Mouse (Mus musculus) midbrain, embryonic 14.5 days (tissue): ENCODE results near the gene Ccsap. TPM values are rescaled to one million over a fixed set of nuclear protein-coding genes. Genes with fewer than 3 reads are reported as not detected.

Experiments
- ATAC-seq: fragments of 200-750 bp; cut with Nextera tagmentation; 2 replicates; pipeline ENCODE4 v1.8.0; 2017; ENCODE audit warnings: moderate number of reproducible peaks, moderate library complexity; ENCODE audit not compliant: low FRiP score, low TSS enrichment
- DNase-seq: peaks from one replicate; pipeline ENCODE4 v3.0.0-alpha.2; 2015
- H3K27ac ChIP-seq: fragments of 300-500 bp; sonication (generic); replicated peaks from 2 replicates; pipeline ENCODE4 v1.5.1; 2014; ENCODE audit warnings: mild to moderate bottlenecking, low read depth, low read length, moderate library complexity
- H3K27me3 ChIP-seq: fragments of 300-500 bp; sonication (generic); 2 replicates; pipeline ENCODE4 v1.6.1; 2014; ENCODE audit warnings: low read length, control low read depth, mixed read lengths; ENCODE audit not compliant: control insufficient read depth, insufficient read depth
- H3K36me3 ChIP-seq: fragments of 300-500 bp; sonication (generic); 2 replicates; pipeline ENCODE4 v1.6.1; 2014; ENCODE audit warnings: low read length, control low read depth; ENCODE audit not compliant: control insufficient read depth, insufficient read depth
- H3K4me1 ChIP-seq: fragments of 300-500 bp; sonication (generic); 2 replicates; pipeline ENCODE4 v1.6.1; 2014; ENCODE audit warnings: mild to moderate bottlenecking, antibody characterized with exemption, low read length, control low read depth; ENCODE audit not compliant: control insufficient read depth, insufficient read depth
- H3K4me2 ChIP-seq: fragments of 300-500 bp; sonication (generic); 2 replicates; pipeline ENCODE4 v1.6.1; 2014; ENCODE audit warnings: mild to moderate bottlenecking, low read length, moderate library complexity
- H3K4me3 ChIP-seq: fragments of 300-500 bp; sonication (generic); replicated peaks from 2 replicates; pipeline ENCODE4 v1.5.1; 2014; ENCODE audit warnings: low read depth, low read length
- H3K9ac ChIP-seq: fragments of 300-500 bp; sonication (generic); replicated peaks from 2 replicates; pipeline ENCODE4 v1.6.1; 2014; ENCODE audit warnings: mild to moderate bottlenecking, low read length, moderate library complexity
- H3K9me3 ChIP-seq: fragments of 300-500 bp; sonication (generic); 2 replicates; pipeline ENCODE4 v1.6.1; 2016; ENCODE audit warnings: low read length, control low read depth, mixed read lengths; ENCODE audit not compliant: control insufficient read depth
- WGBS: fragments of 180-500 bp; shearing (Covaris S2); extraction: QIAGEN DNeasy Blood & Tissue Kit; methylation state at CpG from one replicate; pipeline ENCODE4 v1.1.7; 2014; 5-methylcytosine and 5-hydroxymethylcytosine counted together
- polyA plus RNA-seq: library from polyadenylated mRNA; unstranded; fragments of >200 nt; fragmentation: Nextera tagmentation; extraction: Ambion mirVana; gene quantifications from 2 replicates; pipeline ENCODE4 v1.2.1, GENCODE M21; 2014

The Ccsap gene
- polyA plus RNA-seq, 1 experiment from 2014 or later = 4.5 TPM

- DNase-seq (peak; percentile 70), ATAC-seq (peak; percentile 73)
- Histone ChIP-seq H3K4me2 (peak overlapping the region; percentile 41), H3K27me3 (no peaks in the 10 kb centered on the region; the same call in 1 of the 2 replicates), H3K36me3 (no peaks in the 10 kb centered on the region), H3K9me3 (no peaks in the 10 kb centered on the region), H3K27ac (peak overlapping the region; percentile 75), H3K9ac (peak overlapping the region; percentile 32; the same call in 1 of the 2 replicates), H3K4me1 (peaks cover 13% of the 10 kb centered on the region), H3K4me3 (no peak overlapping the region; the same call in 1 of the 2 replicates)
- WGBS = 4% methylated on average over 14 of the region's 14 CpGs
Observed at GRCm38 (mm10) chr8:123884721-123885565, 24.9 kb upstream of the Ccsap start.

GRCm38 (mm10) chr8:123883094-123883493 lies 23.1 kb upstream of the Ccsap start:
- H3K4me3 ChIP-seq = no peak overlapping the region
- no peak overlapping the region for H3K27ac ChIP-seq
- H3K27me3 ChIP-seq = no peaks in the 10 kb centered on the region; the same call in 1 of the 2 replicates
- H3K36me3 ChIP-seq = no peaks in the 10 kb centered on the region
- H3K9me3 ChIP-seq = no peaks in the 10 kb centered on the region
- WGBS = 76% methylated on average over 4 of the region's 4 CpGs
- ATAC-seq (no peak), DNase-seq (no peak)
- H3K4me1 ChIP-seq = peaks cover 13% of the 10 kb centered on the region
- H3K4me2 ChIP-seq = no peak overlapping the region
- H3K9ac ChIP-seq = no peak overlapping the region

- Histone ChIP-seq H3K9me3 (no peaks in the 10 kb centered on the region), H3K9ac (no peak overlapping the region), H3K4me3 (no peak overlapping the region), H3K4me1 (peaks cover 13% of the 10 kb centered on the region), H3K27me3 (no peaks in the 10 kb centered on the region; the same call in 1 of the 2 replicates), H3K4me2 (no peak overlapping the region), H3K27ac (no peak overlapping the region), H3K36me3 (no peaks in the 10 kb centered on the region)
- ATAC-seq (no peak), DNase-seq (no peak)
- 85% methylated on average over 2 of the region's 2 CpGs for WGBS
Observed at GRCm38 (mm10) chr8:123882412-123882811, 22.4 kb upstream of the Ccsap start.

DNA sequence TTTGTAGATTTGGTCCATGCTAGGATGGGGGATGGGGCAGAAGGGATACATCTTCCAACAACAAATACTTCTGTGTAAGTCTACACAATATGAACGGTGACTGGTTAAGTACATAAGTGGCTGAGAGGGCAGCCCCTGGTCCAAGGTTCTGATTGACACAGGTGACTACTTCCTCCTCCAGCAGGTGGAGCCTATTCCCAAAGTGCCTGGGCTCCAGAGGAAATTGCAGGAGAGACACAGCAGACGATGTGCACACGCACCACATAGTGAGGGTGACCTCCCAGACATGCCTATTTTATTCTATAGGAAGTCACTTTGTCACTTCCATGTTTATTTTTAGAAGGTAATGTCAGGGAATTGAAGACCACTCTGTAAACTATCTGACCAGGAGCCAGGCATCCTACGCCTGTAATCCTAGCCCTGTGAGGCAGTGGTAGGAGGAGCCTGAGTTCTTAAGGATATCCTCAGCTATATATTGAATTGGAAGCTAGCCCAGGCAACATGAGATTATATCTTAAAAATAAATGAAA lies 20.9 kb upstream of the Ccsap start:
- Histone ChIP-seq H3K4me1 (peaks cover 13% of the 10 kb centered on the region), H3K27me3 (no peaks in the 10 kb centered on the region), H3K9ac (no peak overlapping the region), H3K4me3 (no peak overlapping the region), H3K9me3 (no peaks in the 10 kb centered on the region), H3K27ac (no peak overlapping the region), H3K36me3 (no peaks in the 10 kb centered on the region), H3K4me2 (no peak overlapping the region)
- ATAC-seq (no peak), DNase-seq (no peak)
- WGBS = 61% methylated on average over 4 of the region's 4 CpGs

GRCm38 (mm10) chr8:123880271-123880670 lies 20.3 kb upstream of the Ccsap start:
- no peaks in the 10 kb centered on the region for H3K9me3 ChIP-seq
- no peak overlapping the region for H3K4me3 ChIP-seq
- DNase-seq (no peak), ATAC-seq (no peak)
- H3K27me3 ChIP-seq = no peaks in the 10 kb centered on the region
- no peak overlapping the region for H3K27ac ChIP-seq
- 68% methylated on average over 10 of the region's 10 CpGs for WGBS
- H3K36me3 ChIP-seq = no peaks in the 10 kb centered on the region
- peaks cover 12% of the 10 kb centered on the region for H3K4me1 ChIP-seq
- no peak overlapping the region for H3K4me2 ChIP-seq
- H3K9ac ChIP-seq = no peak overlapping the region

DNA sequence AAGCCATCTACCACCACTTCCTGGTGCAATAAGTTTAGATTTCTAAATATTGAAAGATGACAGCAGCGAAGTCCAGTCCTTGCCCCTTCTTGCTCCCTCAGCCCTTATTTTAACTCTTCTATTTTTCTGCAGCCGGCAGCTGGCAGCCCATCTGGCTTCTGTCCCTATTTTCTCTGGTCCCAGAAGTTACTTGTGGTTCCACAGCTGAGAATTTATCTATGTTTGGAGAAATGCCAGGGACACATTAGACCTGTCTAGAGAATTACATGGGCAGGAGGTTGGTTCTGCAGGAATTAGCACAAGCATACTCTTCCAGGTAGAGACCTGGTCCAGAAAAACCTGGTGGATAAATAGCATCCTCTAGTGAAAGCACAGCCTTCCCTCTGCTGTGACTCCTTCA lies 17.9 kb upstream of the Ccsap start:
- H3K27me3 ChIP-seq = no peaks in the 10 kb centered on the region
- no peaks in the 10 kb centered on the region for H3K4me1 ChIP-seq
- ATAC-seq (no peak), DNase-seq (no peak)
- H3K27ac ChIP-seq = no peak overlapping the region
- H3K4me2 ChIP-seq = no peak overlapping the region
- WGBS = 81% methylated on average over 2 of the region's 2 CpGs
- H3K36me3 ChIP-seq = no peaks in the 10 kb centered on the region
- no peaks in the 10 kb centered on the region for H3K9me3 ChIP-seq
- no peak overlapping the region for H3K9ac ChIP-seq
- H3K4me3 ChIP-seq = no peak overlapping the region

GRCm38 (mm10) chr8:123874324-123874723 lies 14.3 kb upstream of the Ccsap start:
- H3K36me3 ChIP-seq = no peaks in the 10 kb centered on the region
- no peak overlapping the region for H3K27ac ChIP-seq
- WGBS = 71% methylated on average over 11 of the region's 11 CpGs
- H3K9ac ChIP-seq = no peak overlapping the region
- no peak overlapping the region for H3K4me2 ChIP-seq
- no peaks in the 10 kb centered on the region for H3K4me1 ChIP-seq
- no peaks in the 10 kb centered on the region for H3K27me3 ChIP-seq
- ATAC-seq (no peak), DNase-seq (no peak)
- no peaks in the 10 kb centered on the region for H3K9me3 ChIP-seq
- H3K4me3 ChIP-seq = no peak overlapping the region

DNA sequence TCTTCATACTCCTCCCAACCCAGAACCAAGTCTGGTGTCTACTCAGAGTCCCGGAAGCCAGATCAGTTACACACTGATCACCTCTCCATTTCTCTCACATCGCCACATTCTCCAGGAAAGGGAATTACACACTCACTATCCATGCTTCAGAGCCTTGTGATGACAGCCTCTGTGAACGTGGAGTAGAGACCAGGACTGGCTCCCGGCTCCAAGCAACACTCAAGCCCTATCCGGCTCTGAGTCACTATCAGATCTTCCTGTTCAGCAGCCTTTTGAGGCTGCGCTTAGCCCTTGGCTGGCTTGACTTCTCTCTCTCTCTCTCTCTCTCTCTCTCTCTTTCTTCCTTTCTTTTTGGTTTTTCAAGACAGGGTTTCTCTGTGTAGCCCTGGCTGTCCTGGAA lies 13.4 kb upstream of the Ccsap start:
- H3K4me3 ChIP-seq = no peak overlapping the region
- ATAC-seq (no peak), DNase-seq (no peak)
- 82% methylated on average over 6 of the region's 6 CpGs for WGBS
- no peak overlapping the region for H3K4me2 ChIP-seq
- H3K27me3 ChIP-seq = no peaks in the 10 kb centered on the region
- no peaks in the 10 kb centered on the region for H3K36me3 ChIP-seq
- H3K9ac ChIP-seq = no peak overlapping the region
- H3K9me3 ChIP-seq = no peaks in the 10 kb centered on the region
- H3K27ac ChIP-seq = no peak overlapping the region
- H3K4me1 ChIP-seq = no peaks in the 10 kb centered on the region

GRCm38 (mm10) chr8:123872048-123872447 lies 12.0 kb upstream of the Ccsap start:
- Histone ChIP-seq H3K4me1 (no peaks in the 10 kb centered on the region), H3K27me3 (no peaks in the 10 kb centered on the region), H3K4me3 (no peak overlapping the region), H3K9me3 (no peaks in the 10 kb centered on the region), H3K36me3 (no peaks in the 10 kb centered on the region), H3K9ac (no peak overlapping the region), H3K27ac (no peak overlapping the region), H3K4me2 (no peak overlapping the region)
- ATAC-seq (no peak), DNase-seq (no peak)
- WGBS = 78% methylated on average over 9 of the region's 9 CpGs
